Mouse (Mus musculus) CH12.LX (cell line): ENCODE measurements around the gene Ptprcap. TPM values are rescaled to one million over a fixed set of nuclear protein-coding genes. Genes with fewer than 3 reads are reported as not detected.

ENCODE experiments used
- DNase-seq: peaks from one replicate; pipeline ENCODE4 v3.0.0-alpha.2; 2013; ENCODE audit errors: extremely low read depth
- H3K27ac ChIP-seq: 2 replicates; pipeline ENCODE4 v1.5.1; 2012; ENCODE audit warnings: low read depth, mild to moderate bottlenecking, control low read depth, moderate library complexity; ENCODE audit not compliant: insufficient read depth
- H3K27me3 ChIP-seq: replicated peaks from 2 replicates; pipeline ENCODE3; 2012; ENCODE audit warnings: inconsistent platforms
- H3K36me3 ChIP-seq, 2 experiments: replicated peaks in 1 of 2; 2 replicates each; pipeline versions ENCODE3 to v1.6.1; 2012; ENCODE audit warnings: inconsistent platforms in 1 of 2, low read length in 1 of 2, mild to moderate bottlenecking in 1 of 2, mixed read lengths in 1 of 2, moderate library complexity in 1 of 2; ENCODE audit not compliant: control insufficient read depth in 1 of 2, insufficient read depth in 1 of 2
- H3K4me1 ChIP-seq, 2 experiments: 2 replicates each; pipeline ENCODE4 v1.6.1; 2012; ENCODE audit warnings: inconsistent platforms in 1 of 2, moderate library complexity in 1 of 2; ENCODE audit not compliant: insufficient read depth in 2 of 2, control insufficient read depth in 1 of 2
- H3K4me2 ChIP-seq: 2 replicates; pipeline ENCODE4 v1.6.1; 2012; ENCODE audit warnings: low read depth, mild to moderate bottlenecking, control low read depth; ENCODE audit not compliant: poor library complexity, insufficient read depth, severe bottlenecking
- H3K4me3 ChIP-seq, 3 experiments: fragments of 150-350 bp in 1 of 3; sonication (generic) in 1 of 3; replicated peaks in 1 of 3; 2 replicates each; pipeline versions ENCODE3 to v1.5.1; 2011 to 2012; ENCODE audit warnings: low read depth in 2 of 3, low read length in 2 of 3, mild to moderate bottlenecking in 2 of 3, moderate library complexity in 2 of 3, control low read depth in 1 of 3, improper control_type of control experiment in 1 of 3, inconsistent platforms in 1 of 3, mixed read lengths in 1 of 3; ENCODE audit not compliant: poor library complexity in 1 of 3
- H3K79me2 ChIP-seq: replicated peaks from 2 replicates; pipeline ENCODE4 v1.6.1; 2012; ENCODE audit warnings: mild to moderate bottlenecking, moderate library complexity; ENCODE audit not compliant: control insufficient read depth, poor library complexity, insufficient read depth, severe bottlenecking; ENCODE audit errors: extremely low read depth
- H3K9ac ChIP-seq: 2 replicates; pipeline ENCODE4 v1.6.1; 2012; ENCODE audit warnings: low read depth, mild to moderate bottlenecking, control low read depth, moderate library complexity; ENCODE audit not compliant: insufficient read depth
- H3K9me3 ChIP-seq: replicated peaks from 2 replicates; pipeline ENCODE3; 2012; ENCODE audit warnings: low read length, inconsistent platforms, mixed read lengths
- BHLHE40 ChIP-seq: IDR thresholded peaks from 2 replicates; pipeline ENCODE4 v1.6.1; 2011; ENCODE audit warnings: mild to moderate bottlenecking, low read depth, low read length, improper control_type of control experiment
- CHD2 ChIP-seq: IDR thresholded peaks from 2 replicates; pipeline ENCODE4 v1.6.1; 2011; ENCODE audit warnings: low read length, improper control_type of control experiment
- CTCF ChIP-seq, 2 experiments: IDR thresholded peaks in 1 of 2; conservative IDR thresholded peaks in 1 of 2; 2 replicates each; pipeline ENCODE4 v1.5.1; 2011 to 2012; ENCODE audit warnings: low read depth in 2 of 2, low read length in 2 of 2, improper control_type of control experiment in 1 of 2, inconsistent platforms in 1 of 2, mild to moderate bottlenecking in 1 of 2, moderate library complexity in 1 of 2
- EP300 ChIP-seq: IDR thresholded peaks from 2 replicates; pipeline ENCODE4 v1.6.1; 2011; ENCODE audit warnings: low read length, improper control_type of control experiment
- ETS1 ChIP-seq: conservative IDR thresholded peaks from 2 replicates; pipeline ENCODE4 v1.6.1; 2012; ENCODE audit warnings: low read depth, mild to moderate bottlenecking, inconsistent platforms, low read length, improper control_type of control experiment, moderate library complexity
- IRF4 ChIP-seq: IDR thresholded peaks from 2 replicates; pipeline ENCODE4 v1.6.1; 2014; ENCODE audit warnings: low read depth, mild to moderate bottlenecking, inconsistent platforms, low read length, improper control_type of control experiment
- JUN ChIP-seq: IDR thresholded peaks from 2 replicates; pipeline ENCODE4 v1.6.1; 2011; ENCODE audit warnings: low read depth, mild to moderate bottlenecking, low read length, improper control_type of control experiment, moderate library complexity; ENCODE audit not compliant: insufficient read depth
- KAT2A ChIP-seq: IDR thresholded peaks from 2 replicates; pipeline ENCODE4 v1.6.1; 2012; ENCODE audit warnings: low read length, improper control_type of control experiment, inconsistent platforms; ENCODE audit not compliant: insufficient replicate concordance
- MAFK ChIP-seq: IDR thresholded peaks from 2 replicates; pipeline ENCODE4 v1.6.1; 2011; ENCODE audit warnings: low read length, improper control_type of control experiment; ENCODE audit not compliant: insufficient replicate concordance
- MAX ChIP-seq: IDR thresholded peaks from 2 replicates; pipeline ENCODE4 v1.6.1; 2011; ENCODE audit warnings: low read length, improper control_type of control experiment
- MAZ ChIP-seq: IDR thresholded peaks from 2 replicates; pipeline ENCODE4 v1.6.1; 2012; ENCODE audit warnings: low read depth, mild to moderate bottlenecking, inconsistent platforms, low read length, improper control_type of control experiment, moderate library complexity
- MEF2A ChIP-seq: IDR thresholded peaks from 2 replicates; pipeline ENCODE4 v1.6.1; 2014; ENCODE audit warnings: low read depth, mild to moderate bottlenecking, inconsistent platforms, low read length, improper control_type of control experiment, borderline replicate concordance
- MXI1 ChIP-seq: IDR thresholded peaks from 2 replicates; pipeline ENCODE4 v1.6.1; 2011; ENCODE audit warnings: mild to moderate bottlenecking, low read depth, low read length, improper control_type of control experiment
- NELFE ChIP-seq: IDR thresholded peaks from 2 replicates; pipeline ENCODE4 v1.6.1; 2011; ENCODE audit warnings: low read depth, low read length, improper control_type of control experiment
- POLR2A ChIP-seq: IDR thresholded peaks from 2 replicates; pipeline ENCODE4 v1.6.1; 2011; ENCODE audit warnings: low read depth, mild to moderate bottlenecking, improper control_type of control experiment, low read length
- RCOR1 ChIP-seq: conservative IDR thresholded peaks from 2 replicates; pipeline ENCODE4 v1.6.1; 2012; ENCODE audit warnings: low read depth, mild to moderate bottlenecking, inconsistent platforms, low read length, improper control_type of control experiment
- SIN3A ChIP-seq: IDR thresholded peaks from 2 replicates; pipeline ENCODE4 v1.6.1; 2012; ENCODE audit warnings: low read length, improper control_type of control experiment, inconsistent platforms
- TCF12 ChIP-seq: IDR thresholded peaks from 2 replicates; pipeline ENCODE4 v1.6.1; 2014; ENCODE audit warnings: low read depth, mild to moderate bottlenecking, inconsistent platforms, low read length, improper control_type of control experiment
- USF1 ChIP-seq: IDR thresholded peaks from 2 replicates; pipeline ENCODE4 v1.6.1; 2014; ENCODE audit warnings: low read depth, mild to moderate bottlenecking, inconsistent platforms, low read length, improper control_type of control experiment
- USF2 ChIP-seq: conservative IDR thresholded peaks from 2 replicates; pipeline ENCODE4 v1.6.1; 2011; ENCODE audit warnings: low read depth, low read length, improper control_type of control experiment
- ZC3H11A ChIP-seq: IDR thresholded peaks from 2 replicates; pipeline ENCODE4 v1.6.1; 2012; ENCODE audit warnings: low read depth, mild to moderate bottlenecking, inconsistent platforms, low read length, improper control_type of control experiment
- ZMIZ1 ChIP-seq: IDR thresholded peaks from 2 replicates; pipeline ENCODE4 v1.6.1; 2012; ENCODE audit warnings: low read depth, mild to moderate bottlenecking, inconsistent platforms, low read length, improper control_type of control experiment
- dilution Hi-C: fragments of 300-500 bp; cut with MboI; formaldehyde crosslinking; loops from 2 replicates; pipeline ENCODE4 v1.14.3; 2020; ENCODE audit warnings: low sequenced_read_pairs; ENCODE audit not compliant: extremely low pct_unique_long_range_greater_than_20kb, extremely low pct_ligation_motif_present
- in situ Hi-C: fragments of 300-500 bp; cut with MboI; formaldehyde crosslinking; loops from 3 replicates; pipeline ENCODE4 v1.14.3; 2019; ENCODE audit warnings: low sequenced_read_pairs, low pct_ligation_motif_present, low pct_unique_long_range_greater_than_20kb, mixed read lengths
- polyA plus RNA-seq: library from polyadenylated mRNA; unstranded; fragments of >175 nt; gene quantifications from 2 replicates; pipeline ENCODE4 v1.2.1, GENCODE M21; 2012; ENCODE audit warnings: low read depth; ENCODE audit not compliant: insufficient read length
- total RNA-seq, 2 experiments: library from RNA; depleted of rRNA; stranded (reverse); fragments of 300-350 nt in 1 of 2; fragments of >200 nt in 1 of 2; gene quantifications; 2 replicates each; pipeline ENCODE4 v1.2.3; 2012 to 2014

The Ptprcap gene
- total and polyA plus RNA-seq, 3 experiments, result 343 to 447 (median 438) TPM

DNA sequence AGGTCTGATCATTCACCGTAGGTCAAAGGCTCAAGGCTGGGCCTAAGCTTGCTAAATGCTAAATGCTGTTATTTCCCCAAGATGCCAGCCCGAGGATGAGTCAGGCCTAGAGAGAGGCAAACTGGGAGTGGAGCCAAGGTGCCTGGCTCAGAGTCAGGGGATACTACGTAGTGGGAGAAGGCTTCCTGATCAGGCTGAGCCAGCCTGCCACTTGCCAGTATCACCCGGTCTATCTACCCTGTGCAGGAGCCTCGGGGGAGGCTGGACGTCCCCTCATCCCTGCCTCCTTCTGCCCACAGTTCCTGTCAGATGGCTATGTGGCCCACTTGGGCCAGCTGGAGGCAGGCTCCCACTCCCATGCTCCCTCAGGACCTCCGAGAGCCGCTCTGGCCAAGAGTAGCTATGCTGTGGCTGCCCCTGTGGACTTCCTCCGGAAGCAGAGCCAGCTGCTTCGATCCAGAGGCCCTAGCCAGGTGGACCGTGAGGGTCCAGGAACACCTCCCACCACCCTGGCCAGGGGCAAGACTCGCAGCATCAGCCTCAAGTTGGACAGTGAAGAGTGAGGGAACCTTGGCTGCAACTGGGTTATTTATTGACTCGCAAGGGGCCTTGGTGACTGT lies 40.1 kb upstream of the Ptprcap start:
- Histone ChIP-seq H3K4me1 (peaks cover 19 to 53% of the 10 kb centered on the region in 2 experiments), H3K9me3 (no peaks in the 10 kb centered on the region), H3K4me2 (peak overlapping the region; percentile 53), H3K27ac (peak overlapping the region; percentile 89), H3K36me3 (peaks cover 83 to 94% of the 10 kb centered on the region in 2 experiments), H3K4me3 (peak overlapping the region in 1 of 3 experiments; percentile 25), H3K79me2 (no peaks in the 10 kb centered on the region), H3K9ac (peak overlapping the region; percentile 39), H3K27me3 (no peaks in the 10 kb centered on the region)
- DNase-seq, result no peak
- TF ChIP-seq CTCF (conservative IDR thresholded peaks at IDR 0.05 in 1 of 2, IDR thresholded peaks at IDR 0.05 in 1 of 2; ENCODE audit: low read depth in 2 of 2, low read length in 2 of 2) (no peak), ZC3H11A (no peak), ZMIZ1 (0 out of 2 replicates have a peak, but pooled peaks have one; percentile 28), NELFE (0 out of 2 replicates have a peak, but pooled peaks have one; percentile 18), MXI1 (0 out of 2 replicates have a peak, but pooled peaks have one; percentile 36), TCF12 (no peak)
- dilution Hi-C loops, result no loop called here
- in situ Hi-C loops, result no loop called here

DNA sequence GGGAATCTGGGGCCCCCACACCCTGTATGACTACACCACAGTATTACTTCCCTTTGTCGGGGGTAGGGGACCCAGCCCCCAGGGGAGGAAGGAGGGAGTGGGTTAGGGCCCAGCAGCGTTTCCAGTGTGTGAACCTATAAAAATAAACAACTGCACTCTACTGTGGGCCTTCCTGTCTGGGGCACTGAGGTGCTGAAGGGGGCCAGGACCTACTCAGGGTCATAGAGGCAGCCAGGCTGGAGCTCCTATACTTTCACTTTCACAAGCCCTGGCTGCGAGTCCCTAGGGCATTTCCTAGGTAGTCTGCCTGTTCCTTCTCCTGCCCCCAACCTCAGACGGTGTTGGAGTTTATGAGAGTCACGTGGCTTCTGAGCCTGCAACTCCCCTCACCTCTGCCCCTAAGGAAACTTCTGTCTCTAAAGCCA lies 39.6 kb upstream of the Ptprcap start:
- DNase-seq, result peak; percentile 82
- peak overlapping the region; percentile 39 for H3K9ac ChIP-seq
- TF ChIP-seq RCOR1 (no peak), SIN3A (peak; percentile 39; the same call in 1 of the 2 replicates), POLR2A (0 out of 2 replicates have a peak, but pooled peaks have one; percentile 24), MEF2A (peak; percentile 62; the same call in 1 of the 2 replicates), IRF4 (peak; percentile 78), JUN (no peak), ZC3H11A (no peak), ETS1 (peak; percentile 76), MAX (peak; percentile 84), TCF12 (peak; percentile 27; the same call in 1 of the 2 replicates), MAFK (no peak), EP300 (peak; percentile 61; the same call in 1 of the 2 replicates), KAT2A (0 out of 2 replicates have a peak, but pooled peaks have one; percentile 56), USF1 (peak; percentile 69), CHD2 (peak; percentile 62), MAZ (0 out of 2 replicates have a peak, but pooled peaks have one; percentile 9), USF2 (peak; percentile 63), BHLHE40 (peak; percentile 76)
- H3K4me3 ChIP-seq, result no peak overlapping the region
- H3K9me3 ChIP-seq, result no peaks in the 10 kb centered on the region
- no peaks in the 10 kb centered on the region for H3K79me2 ChIP-seq
- dilution Hi-C loops (no loop called here), in situ Hi-C loops (no loop called here)
- no peaks in the 10 kb centered on the region for H3K27me3 ChIP-seq
- H3K36me3 ChIP-seq, result peaks cover 80 to 92% of the 10 kb centered on the region in 2 experiments
- H3K27ac ChIP-seq, result peak overlapping the region; percentile 89
- H3K4me1 ChIP-seq, result peaks cover 19 to 54% of the 10 kb centered on the region in 2 experiments
- H3K4me2 ChIP-seq, result peak overlapping the region; percentile 53
